Mouse (Mus musculus): Measurements from ENCODE around the gene Mboat7.

Mboat7 gene

GRCm38 (mm10) chr7:3643412-3643811 lies 49.9 kb downstream of the Mboat7 start:
- DNase-seq, result no peak

GRCm38 (mm10) chr7:3630478-3630815 lies 62.9 kb downstream of the Mboat7 start:
- no peak for DNase-seq

GRCm38 (mm10) chr7:3629543-3630477 lies 63.5 kb downstream of the Mboat7 start, which contains the start of the genes Tfpt and Prpf31:
Tfpt (minus strand) TSS chr7:3629929.
Prpf31 (plus strand) TSS chr7:3629985.
- peak; percentile 98 for DNase-seq

- no peak for DNase-seq
These were observed 64.3 kb downstream of the Mboat7 start for GRCm38 (mm10) chr7:3629030-3629429.

All from retina, postnatal 1 day (tissue).